Mouse (Mus musculus): Measurements from ENCODE around the gene Tnrc6c. TPM values are rescaled to one million over a fixed set of nuclear protein-coding genes. Genes with fewer than 3 reads are reported as not detected.

The Tnrc6c gene
- total RNA-seq, 2 experiments from 2014 or later: 32.2 to 33.9 TPM

DNA sequence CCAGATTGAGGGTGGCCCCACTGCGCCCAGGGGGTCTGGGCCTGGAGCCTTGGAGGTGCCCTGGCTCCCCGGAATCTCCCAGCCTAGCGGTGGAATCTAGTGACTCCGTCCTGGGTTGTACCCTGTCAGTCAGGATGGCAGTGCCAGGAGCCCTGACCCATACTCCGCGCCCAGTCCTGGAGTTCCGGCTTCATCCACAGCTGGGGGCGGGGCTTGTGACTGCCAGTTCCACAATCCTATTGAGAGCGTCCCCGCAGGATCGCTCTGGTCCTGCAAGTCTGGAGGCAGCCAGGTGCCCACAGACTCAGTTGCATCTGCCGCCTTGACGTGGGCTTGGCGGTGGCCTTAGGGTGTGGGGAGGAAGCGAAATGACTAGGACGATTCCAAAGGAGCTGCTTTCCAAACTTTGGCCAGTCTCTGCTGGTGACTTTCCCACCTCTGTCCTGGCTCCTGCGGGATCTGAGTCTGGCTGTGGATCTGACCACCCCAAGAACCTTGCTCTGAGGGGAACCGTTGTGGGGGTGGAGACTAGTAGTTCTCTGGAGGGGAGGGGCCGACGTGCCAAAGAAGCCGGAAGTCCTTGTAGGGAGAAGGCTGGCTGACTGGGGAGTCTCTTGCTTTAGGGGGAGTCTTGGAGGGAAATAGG is 156.4 kb downstream of the Tnrc6c start:
- intact Hi-C loops (cut with DNase I): no loop called here

More for the DNA sequence above, 156.4 kb downstream of the Tnrc6c start:
- peak; percentile 91 to 92 for DNase-seq

Other genes starting within 250 kb of the Tnrc6c start
- gene Gm11733, start 169.9 kb upstream of the Tnrc6c start, total RNA-seq (2021): not detected
- gene Tmc8, start 127.8 kb downstream of the Tnrc6c start, total RNA-seq (2021): 1 to 10 TPM; 4.4 to 6.4 TPM
- 10 to 100 TPM; 29.4 to 33.7 TPM for gene Tmc6, start 127.9 kb downstream of the Tnrc6c start, total RNA-seq (2021)
- gene 6030468B19Rik, start 143.4 kb downstream of the Tnrc6c start, total RNA-seq (2021): not detected
- 1 to 10 TPM; 1.5 to 2.5 TPM for gene Gm20708, start 155.4 kb downstream of the Tnrc6c start, total RNA-seq (2021)
- 100 to 1,000 TPM; 100 to 105 TPM for gene Syngr2, start 155.4 kb downstream of the Tnrc6c start, total RNA-seq (2021)
- gene Afmid, start 171.6 kb downstream of the Tnrc6c start, total RNA-seq (2021): 1 to 10 TPM; 7.4 to 10.0 TPM
- 10 to 100 TPM; 22.9 to 27.9 TPM for gene Tk1, start 171.8 kb downstream of the Tnrc6c start, total RNA-seq (2021)
- 10 to 100 TPM; 17.4 to 18.4 TPM for gene Birc5, start 195.0 kb downstream of the Tnrc6c start, total RNA-seq (2021)
- not detected for gene Tmem235, start 206.5 kb downstream of the Tnrc6c start, total RNA-seq (2021)
- gene Tha1, start 219.2 kb downstream of the Tnrc6c start, total RNA-seq (2021): 1 to 10 TPM; 5.1 to 5.7 TPM

Data from heart, postnatal 10 days (tissue).